Mouse (Mus musculus) liver, embryonic 14 days (tissue): ENCODE measurements around the gene Pon2. TPM values are rescaled to one million over a fixed set of nuclear protein-coding genes. Genes with fewer than 3 reads are reported as not detected.

Experiments used
- polyA plus RNA-seq: library from polyadenylated mRNA; depleted of rRNA; stranded (reverse); fragments of >200 nt; gene quantifications from 2 replicates; pipeline ENCODE4 v1.2.3, GENCODE M21; 2012; rRNA removed

The Pon2 gene
- 26.3 and 33.3 TPM in 2 replicates for polyA plus RNA-seq

GRCm38 (mm10) chr6:5298092-5298554 is at the start of gene Pon2:
Pon2 (minus strand) TSS chr6:5298455.

GRCm38 (mm10) chr6:5255722-5256451 is 42.4 kb downstream of the Pon2 start, which contains the start of gene Pon3:
Pon3 (minus strand) TSS chr6:5256286.

Other genes with a start within 250 kb of the Pon2 start
- gene Pon1, start 104.5 kb downstream of the Pon2 start, polyA plus RNA-seq, result 2.2 and 2.3 TPM in 2 replicates
- gene Pon3, start 42.2 kb downstream of the Pon2 start, polyA plus RNA-seq, result 7.7 and 8.8 TPM in 2 replicates
- 4.3 TPM in 2 replicates for gene Asb4, start 84.9 kb upstream of the Pon2 start, polyA plus RNA-seq
- 0.68 and 0.75 TPM in 2 replicates for gene Pdk4, start 197.9 kb upstream of the Pon2 start, polyA plus RNA-seq